Mouse (Mus musculus) E14TG2a.4 (cell line): ENCODE data around the gene Rgl3.

ENCODE experiments used
- H3K27me3 ChIP-seq: 2 replicates; pipeline ENCODE4 v1.6.1; 2014; ENCODE audit warnings: low read length, control low read depth; ENCODE audit not compliant: insufficient read depth
- H3K36me3 ChIP-seq: 2 replicates; pipeline ENCODE4 v1.6.1; 2014; ENCODE audit warnings: low read length, control low read depth; ENCODE audit not compliant: insufficient read depth
- H3K4me1 ChIP-seq: replicated peaks from 2 replicates; pipeline ENCODE4 v1.6.1; 2014; ENCODE audit warnings: low read depth, low read length, control low read depth
- H3K4me3 ChIP-seq: replicated peaks from 2 replicates; pipeline ENCODE4 v1.5.1; 2014; ENCODE audit warnings: mild to moderate bottlenecking, low read length
- H3K9me3 ChIP-seq: 2 replicates; pipeline ENCODE4 v1.6.1; 2014; ENCODE audit warnings: low read length, control low read depth
- CTCF ChIP-seq: conservative IDR thresholded peaks from 2 replicates; pipeline ENCODE4 v1.5.1; 2014; ENCODE audit warnings: low read length
- NANOG ChIP-seq: IDR thresholded peaks from 2 replicates; pipeline ENCODE4 v1.6.1; 2014; ENCODE audit warnings: borderline replicate concordance, low read length, mixed read lengths
- POU5F1 ChIP-seq: IDR thresholded peaks from 2 replicates; pipeline ENCODE4 v1.6.1; 2014; ENCODE audit warnings: low read length, borderline replicate concordance

Gene Rgl3

GRCm38 (mm10) chr9:21989230-21990110 is at the start of gene Rgl3:
Rgl3 (minus strand) TSS chr9:21989446.
- no peaks in the 10 kb centered on the region for H3K36me3 ChIP-seq
- peak within 1 kb of the TSS; percentile 71 for H3K4me3 ChIP-seq
- TF ChIP-seq CTCF: no peak
- TF ChIP-seq NANOG: no peak
- no peak for TF ChIP-seq POU5F1
- peaks cover 93% of the 10 kb centered on the region for H3K27me3 ChIP-seq
- H3K9me3 ChIP-seq: no peaks in the 10 kb centered on the region
- H3K4me1 ChIP-seq: peaks cover 57% of the 10 kb centered on the region

GRCm38 (mm10) chr9:22037826-22038225 is 48.6 kb upstream of the Rgl3 start:
- H3K9me3 ChIP-seq: no peaks in the 10 kb centered on the region
- H3K27me3 ChIP-seq: no peaks in the 10 kb centered on the region
- H3K4me1 ChIP-seq: peaks cover 67% of the 10 kb centered on the region
- no peak for TF ChIP-seq NANOG
- no peak for TF ChIP-seq POU5F1
- TF ChIP-seq CTCF: no peak
- H3K4me3 ChIP-seq: no peak overlapping the region
- H3K36me3 ChIP-seq: peaks cover 13% of the 10 kb centered on the region

GRCm38 (mm10) chr9:22035300-22036044 is 46.2 kb upstream of the Rgl3 start:
- Histone ChIP-seq H3K9me3 (no peaks in the 10 kb centered on the region), H3K4me3 (no peak overlapping the region; the same call in 1 of the 2 replicates), H3K27me3 (no peaks in the 10 kb centered on the region), H3K36me3 (peaks cover 25% of the 10 kb centered on the region), H3K4me1 (peaks cover 54% of the 10 kb centered on the region)
- TF ChIP-seq POU5F1: no peak
- TF ChIP-seq NANOG: no peak
- TF ChIP-seq CTCF: no peak

GRCm38 (mm10) chr9:22030386-22030785 is 41.1 kb upstream of the Rgl3 start:
- Histone ChIP-seq H3K4me1 (peaks cover 58% of the 10 kb centered on the region), H3K9me3 (0 out of 2 replicates have a peak, but pooled peaks cover 2% of the 10 kb centered on the region), H3K4me3 (no peak overlapping the region), H3K27me3 (no peaks in the 10 kb centered on the region), H3K36me3 (peaks cover 41% of the 10 kb centered on the region)
- no peak for TF ChIP-seq POU5F1

DNA sequence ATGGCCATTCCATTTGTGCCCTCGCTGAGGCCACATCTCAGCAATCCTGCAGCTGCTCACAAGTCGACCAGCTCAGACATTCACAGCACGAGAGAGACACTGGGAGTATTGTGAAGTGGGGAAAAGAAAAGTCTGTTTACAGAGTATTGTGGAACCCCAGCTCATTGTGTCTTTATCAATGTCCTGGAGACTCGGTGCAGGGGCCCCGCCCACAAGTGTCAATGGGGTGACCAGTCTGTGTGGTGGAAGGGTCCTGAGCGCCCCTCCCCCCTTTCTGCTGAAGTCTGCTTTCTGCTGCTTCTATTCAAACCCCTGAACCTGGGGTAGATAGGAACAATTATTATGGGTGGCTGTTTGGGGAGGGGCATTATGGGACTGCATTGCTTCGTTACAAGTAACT is 39.2 kb upstream of the Rgl3 start:
- no peak for TF ChIP-seq CTCF
- TF ChIP-seq POU5F1: no peak
- TF ChIP-seq NANOG: no peak
- H3K36me3 ChIP-seq: peaks cover 42% of the 10 kb centered on the region
- H3K4me3 ChIP-seq: no peak overlapping the region
- no peaks in the 10 kb centered on the region for H3K27me3 ChIP-seq
- H3K9me3 ChIP-seq: 0 out of 2 replicates have a peak, but pooled peaks cover 2% of the 10 kb centered on the region
- peaks cover 53% of the 10 kb centered on the region for H3K4me1 ChIP-seq

DNA sequence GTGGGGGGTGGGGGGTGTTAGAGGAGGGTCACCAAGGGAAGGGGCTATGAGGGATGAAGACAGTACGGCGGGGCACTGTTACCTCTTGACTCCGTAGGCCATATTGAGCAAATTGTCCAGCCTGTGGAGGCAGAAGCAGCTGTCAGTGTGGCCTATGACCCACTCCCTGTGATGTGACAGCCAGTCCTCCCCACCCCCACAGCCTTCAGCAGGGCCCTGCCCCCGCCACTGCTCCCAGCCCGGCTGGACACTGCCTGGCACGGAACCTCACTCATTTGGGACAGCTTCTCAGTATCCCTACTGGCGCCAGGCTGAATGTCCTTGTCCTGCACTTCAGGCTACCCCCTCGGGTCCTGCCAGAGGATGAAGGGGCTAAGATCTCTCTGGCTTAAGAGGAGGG is 35.3 kb upstream of the Rgl3 start:
- no peak overlapping the region for H3K4me3 ChIP-seq
- no peak for TF ChIP-seq POU5F1
- TF ChIP-seq CTCF: no peak
- no peak for TF ChIP-seq NANOG
- 0 out of 2 replicates have a peak, but pooled peaks cover 2% of the 10 kb centered on the region for H3K27me3 ChIP-seq
- peaks cover 40% of the 10 kb centered on the region for H3K4me1 ChIP-seq
- peaks cover 22% of the 10 kb centered on the region for H3K36me3 ChIP-seq
- H3K9me3 ChIP-seq: no peaks in the 10 kb centered on the region

DNA sequence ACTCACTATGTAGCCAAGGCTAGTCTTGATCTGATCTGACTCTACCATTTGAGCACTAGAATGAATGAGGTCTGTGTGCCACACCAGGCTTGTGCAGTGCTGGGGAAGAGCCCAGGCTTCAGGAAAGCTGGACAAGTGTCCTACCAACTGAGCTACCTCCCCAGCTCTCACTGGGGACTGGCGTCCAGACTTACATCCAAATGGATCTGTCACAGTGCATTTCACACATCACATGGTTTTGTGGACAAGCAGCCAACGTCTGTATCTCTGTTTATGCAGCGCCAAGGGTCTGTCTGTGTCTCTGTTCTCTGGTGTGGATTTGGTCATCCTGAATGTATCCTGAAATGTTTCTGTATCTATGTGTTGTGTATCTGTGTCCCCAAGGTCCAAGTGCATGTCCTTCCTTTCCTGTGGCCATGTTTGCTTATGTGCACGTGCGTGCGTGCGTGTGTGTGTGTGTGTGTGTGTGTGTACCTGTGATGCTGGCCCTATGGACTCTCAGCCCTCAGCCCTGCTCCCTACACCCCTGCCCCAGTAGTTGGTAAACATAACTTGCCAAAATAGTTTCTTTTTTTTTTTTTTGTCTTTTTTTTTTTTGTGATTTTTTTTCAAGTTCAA is 28.1 kb upstream of the Rgl3 start:
- Histone ChIP-seq H3K27me3 (0 out of 2 replicates have a peak, but pooled peaks cover 5% of the 10 kb centered on the region), H3K4me1 (peaks cover 64% of the 10 kb centered on the region), H3K4me3 (no peak overlapping the region), H3K36me3 (peaks cover 30% of the 10 kb centered on the region), H3K9me3 (no peaks in the 10 kb centered on the region)
- TF ChIP-seq NANOG: no peak
- no peak for TF ChIP-seq POU5F1
- no peak for TF ChIP-seq CTCF

- H3K36me3 ChIP-seq: peaks cover 40% of the 10 kb centered on the region
- H3K9me3 ChIP-seq: no peaks in the 10 kb centered on the region
- peaks cover 74% of the 10 kb centered on the region for H3K4me1 ChIP-seq
- H3K4me3 ChIP-seq: peak overlapping the region; percentile 41; the same call in 1 of the 2 replicates
- 0 out of 2 replicates have a peak, but pooled peaks cover 5% of the 10 kb centered on the region for H3K27me3 ChIP-seq
- TF ChIP-seq POU5F1 (no peak), CTCF (no peak)
Observed at GRCm38 (mm10) chr9:22016245-22016644, 27.0 kb upstream of the Rgl3 start.
